Mouse (Mus musculus): ENCODE data around the gene Prdm9. TPM values are rescaled to one million over a fixed set of nuclear protein-coding genes. Genes with fewer than 3 reads are reported as not detected.

Gene Prdm9
- polyA plus RNA-seq, 1 experiment: not detected

- no peak overlapping the region for H3K4me3 ChIP-seq (replicated peaks)
- H3K27me3 ChIP-seq (ENCODE audit: control insufficient read depth): no peaks in the 10 kb centered on the region
- H3K9me3 ChIP-seq (ENCODE audit: control insufficient read depth, low read length): no peaks in the 10 kb centered on the region
- no peak for TF ChIP-seq GATA1 (IDR thresholded peaks at IDR 0.05; ENCODE audit: low read length)
- no peak for TF ChIP-seq TAL1 (IDR thresholded peaks at IDR 0.05; ENCODE audit: low read length)
- no peaks in the 10 kb centered on the region for H3K4me1 ChIP-seq (ENCODE audit: control insufficient read depth)
- peaks cover 94% of the 10 kb centered on the region for H3K36me3 ChIP-seq (ENCODE audit: control insufficient read depth)
Measured at GRCm38 (mm10) chr17:15510694-15511093, 53.5 kb downstream of the Prdm9 start.

- peak within 1 kb of the TSS; percentile 99 for H3K4me3 ChIP-seq (replicated peaks)
- H3K9me3 ChIP-seq (ENCODE audit: control insufficient read depth, low read length): no peaks in the 10 kb centered on the region
- peaks cover 45% of the 10 kb centered on the region for H3K4me1 ChIP-seq (ENCODE audit: control insufficient read depth)
- H3K36me3 ChIP-seq (ENCODE audit: control insufficient read depth): peaks cover 43% of the 10 kb centered on the region
- no peaks in the 10 kb centered on the region for H3K27me3 ChIP-seq (ENCODE audit: control insufficient read depth)
- TF ChIP-seq TAL1 (IDR thresholded peaks at IDR 0.05; ENCODE audit: low read length) (no peak), GATA1 (IDR thresholded peaks at IDR 0.05; ENCODE audit: low read length) (no peak)
Measured at GRCm38 (mm10) chr17:15499656-15500394, 64.3 kb downstream of the Prdm9 start, which contains the start of the genes Psmb1 and Tbp. TSS of gene Psmb1 (minus strand) at chr17:15499751. TSS of gene Tbp (plus strand) at chr17:15499888.

GRCm38 (mm10) chr17:15498753-15499113 lies 65.4 kb downstream of the Prdm9 start:
- Histone ChIP-seq H3K4me1 (ENCODE audit: control insufficient read depth) (peaks cover 42% of the 10 kb centered on the region), H3K4me3 (replicated peaks) (peak overlapping the region; percentile 99), H3K36me3 (ENCODE audit: control insufficient read depth) (peaks cover 43% of the 10 kb centered on the region), H3K9me3 (ENCODE audit: control insufficient read depth, low read length) (no peaks in the 10 kb centered on the region), H3K27me3 (ENCODE audit: control insufficient read depth) (no peaks in the 10 kb centered on the region)
- TF ChIP-seq TAL1 (IDR thresholded peaks at IDR 0.05; ENCODE audit: low read length) (no peak), GATA1 (IDR thresholded peaks at IDR 0.05; ENCODE audit: low read length) (no peak)

GRCm38 (mm10) chr17:15497882-15498752 lies 66.0 kb downstream of the Prdm9 start:
- no peak for TF ChIP-seq GATA1 (IDR thresholded peaks at IDR 0.05; ENCODE audit: low read length)
- no peak for TF ChIP-seq TAL1 (IDR thresholded peaks at IDR 0.05; ENCODE audit: low read length)
- peaks cover 44% of the 10 kb centered on the region for H3K36me3 ChIP-seq (ENCODE audit: control insufficient read depth)
- H3K9me3 ChIP-seq (ENCODE audit: control insufficient read depth, low read length): no peaks in the 10 kb centered on the region
- peaks cover 42% of the 10 kb centered on the region for H3K4me1 ChIP-seq (ENCODE audit: control insufficient read depth)
- H3K4me3 ChIP-seq (replicated peaks): peak overlapping the region; percentile 99
- H3K27me3 ChIP-seq (ENCODE audit: control insufficient read depth): no peaks in the 10 kb centered on the region

Other genes starting within 250 kb of the Prdm9 start
- 0.01 TPM in 1 of 2 replicates, not detected in the other for gene Dll1, start 187.5 kb downstream of the Prdm9 start, polyA plus RNA-seq (2012)
- gene Fam120b, start 168.2 kb downstream of the Prdm9 start, polyA plus RNA-seq (2012): 0.04 and 0.08 TPM in 2 replicates
- gene Psmb1, start 64.6 kb downstream of the Prdm9 start, polyA plus RNA-seq (2012): 1.9 and 3.3 TPM in 2 replicates
- 0.20 and 0.23 TPM in 2 replicates for gene Tbp, start 64.5 kb downstream of the Prdm9 start, polyA plus RNA-seq (2012)
- gene Pdcd2, start 37.1 kb downstream of the Prdm9 start, polyA plus RNA-seq (2012): 1.2 and 1.5 TPM in 2 replicates
- gene Chd1, start 140.6 kb upstream of the Prdm9 start, polyA plus RNA-seq (2012): 1.0 and 1.4 TPM in 2 replicates

Measured in erythroblast, embryonic 14.5 days (primary cell).